Mouse (Mus musculus): ENCODE results near the gene Rab31. TPM values are rescaled to one million over a fixed set of nuclear protein-coding genes. Genes with fewer than 3 reads are reported as not detected.
A peak's percentile ranks its signal among the peaks of the same experiment; 100 is the strongest.

Gene Rab31
- polyA plus RNA-seq, 1 experiment: 60.7 TPM

- H3ac ChIP-seq (ENCODE audit: control insufficient read depth, insufficient read length): no peak overlapping the region
- peaks cover 33% of the 10 kb centered on the region for H3K36me3 ChIP-seq (ENCODE audit: control insufficient read depth, insufficient read depth)
- no peaks in the 10 kb centered on the region for H3K79me2 ChIP-seq (ENCODE audit: control insufficient read depth, insufficient read depth)
- TF ChIP-seq MYOG (IDR thresholded peaks at IDR 0.05; ENCODE audit: control insufficient read depth in 1 of 3, insufficient read depth in 1 of 3, insufficient read length in 2 of 3, low read depth in 2 of 3) (no peak), USF1 (IDR thresholded peaks at IDR 0.05; ENCODE audit: low read depth) (no peak), POLR2A (IDR thresholded peaks at IDR 0.05; ENCODE audit: insufficient read length, low read depth) (no peak), TCF12 (IDR thresholded peaks at IDR 0.05; ENCODE audit: insufficient read depth, poor library complexity, severe bottlenecking) (no peak)
- no peak overlapping the region for H3K4me2 ChIP-seq (ENCODE audit: low read depth)
- no peaks in the 10 kb centered on the region for H3K27me3 ChIP-seq (ENCODE audit: control insufficient read depth, insufficient read depth, insufficient read length)
- no peak overlapping the region for H3K4me3 ChIP-seq
Measured at GRCm38 (mm10) chr17:65692276-65692675, 80.3 kb downstream of the Rab31 start.

GRCm38 (mm10) chr17:65683731-65684130 is 88.8 kb downstream of the Rab31 start:
- TF ChIP-seq E2F4 (IDR thresholded peaks at IDR 0.05; ENCODE audit: insufficient read depth): no peak
- no peak for TF ChIP-seq CEBPB (IDR thresholded peaks at IDR 0.05; ENCODE audit: insufficient read depth, poor library complexity, severe bottlenecking)
- TF ChIP-seq TCF12 (IDR thresholded peaks at IDR 0.05; ENCODE audit: insufficient read depth, poor library complexity, severe bottlenecking): no peak
- TF ChIP-seq REST (IDR thresholded peaks at IDR 0.05; ENCODE audit: insufficient read depth, insufficient read length): no peak
- TF ChIP-seq POLR2AphosphoS2 (IDR thresholded peaks at IDR 0.05; ENCODE audit: insufficient read length, low read depth): no peak
- TF ChIP-seq SRF (IDR thresholded peaks at IDR 0.05; ENCODE audit: control insufficient read depth, insufficient read length, low read depth): no peak
- no peak for TF ChIP-seq TCF3 (IDR thresholded peaks at IDR 0.05; ENCODE audit: insufficient read length, low read depth)
- no peak for TF ChIP-seq MYOD1 (IDR thresholded peaks at IDR 0.05; ENCODE audit: control insufficient read depth in 1 of 3, insufficient read length in 2 of 3, low read depth in 2 of 3)
- TF ChIP-seq USF1 (IDR thresholded peaks at IDR 0.05; ENCODE audit: low read depth): no peak
- TF ChIP-seq MAX (IDR thresholded peaks at IDR 0.05; ENCODE audit: low read depth): no peak
- no peak for TF ChIP-seq POLR2A (IDR thresholded peaks at IDR 0.05; ENCODE audit: insufficient read length, low read depth)
- no peak for TF ChIP-seq MYOG (IDR thresholded peaks at IDR 0.05; ENCODE audit: control insufficient read depth in 1 of 3, insufficient read depth in 1 of 3, insufficient read length in 2 of 3, low read depth in 2 of 3)
- Histone ChIP-seq H3K79me2 (ENCODE audit: control insufficient read depth, insufficient read depth) (no peaks in the 10 kb centered on the region), H3K36me3 (ENCODE audit: control insufficient read depth, insufficient read depth) (peaks cover 6% of the 10 kb centered on the region), H3ac (ENCODE audit: control insufficient read depth, insufficient read length) (no peak overlapping the region), H3K4me3 (no peak overlapping the region), H3K27me3 (ENCODE audit: control insufficient read depth, insufficient read depth, insufficient read length) (no peaks in the 10 kb centered on the region), H3K4me2 (ENCODE audit: low read depth) (peak overlapping the region; percentile 20)

GRCm38 (mm10) chr17:65683316-65683715 is 89.2 kb downstream of the Rab31 start:
- Histone ChIP-seq H3K27me3 (ENCODE audit: control insufficient read depth, insufficient read depth, insufficient read length) (no peaks in the 10 kb centered on the region), H3K4me2 (ENCODE audit: low read depth) (peak overlapping the region; percentile 20), H3K79me2 (ENCODE audit: control insufficient read depth, insufficient read depth) (no peaks in the 10 kb centered on the region), H3K36me3 (ENCODE audit: control insufficient read depth, insufficient read depth) (peaks cover 6% of the 10 kb centered on the region), H3ac (ENCODE audit: control insufficient read depth, insufficient read length) (no peak overlapping the region), H3K4me3 (no peak overlapping the region)
- TF ChIP-seq USF1 (IDR thresholded peaks at IDR 0.05; ENCODE audit: low read depth): no peak

GRCm38 (mm10) chr17:65682071-65682680 is 90.4 kb downstream of the Rab31 start:
- TF ChIP-seq REST (IDR thresholded peaks at IDR 0.05; ENCODE audit: insufficient read depth, insufficient read length): no peak
- TF ChIP-seq E2F4 (IDR thresholded peaks at IDR 0.05; ENCODE audit: insufficient read depth): no peak
- TF ChIP-seq POLR2AphosphoS2 (IDR thresholded peaks at IDR 0.05; ENCODE audit: insufficient read length, low read depth): no peak
- no peak for TF ChIP-seq MAX (IDR thresholded peaks at IDR 0.05; ENCODE audit: low read depth)
- no peak overlapping the region for H3K4me2 ChIP-seq (ENCODE audit: low read depth)

GRCm38 (mm10) chr17:65681516-65681915 is 91.0 kb downstream of the Rab31 start:
- Histone ChIP-seq H3K79me2 (ENCODE audit: control insufficient read depth, insufficient read depth) (no peaks in the 10 kb centered on the region), H3K27me3 (ENCODE audit: control insufficient read depth, insufficient read depth, insufficient read length) (no peaks in the 10 kb centered on the region), H3K4me2 (ENCODE audit: low read depth) (no peak overlapping the region), H3ac (ENCODE audit: control insufficient read depth, insufficient read length) (no peak overlapping the region), H3K4me3 (no peak overlapping the region), H3K36me3 (ENCODE audit: control insufficient read depth, insufficient read depth) (peaks cover 9% of the 10 kb centered on the region)
- TF ChIP-seq MAX (IDR thresholded peaks at IDR 0.05; ENCODE audit: low read depth) (no peak), TCF3 (IDR thresholded peaks at IDR 0.05; ENCODE audit: insufficient read length, low read depth) (no peak), POLR2AphosphoS2 (IDR thresholded peaks at IDR 0.05; ENCODE audit: insufficient read length, low read depth) (no peak), CEBPB (IDR thresholded peaks at IDR 0.05; ENCODE audit: insufficient read depth, poor library complexity, severe bottlenecking) (no peak), MYOG (IDR thresholded peaks at IDR 0.05; ENCODE audit: control insufficient read depth in 1 of 3, insufficient read depth in 1 of 3, insufficient read length in 2 of 3, low read depth in 2 of 3) (no peak)

More at GRCm38 (mm10) chr17:65682071-65682680, 90.4 kb downstream of the Rab31 start:
- Histone ChIP-seq H3ac (ENCODE audit: control insufficient read depth, insufficient read length) (no peak overlapping the region), H3K36me3 (ENCODE audit: control insufficient read depth, insufficient read depth) (peaks cover 6% of the 10 kb centered on the region), H3K79me2 (ENCODE audit: control insufficient read depth, insufficient read depth) (no peaks in the 10 kb centered on the region), H3K4me3 (no peak overlapping the region), H3K27me3 (ENCODE audit: control insufficient read depth, insufficient read depth, insufficient read length) (no peaks in the 10 kb centered on the region)

Measured in myocyte (in vitro differentiated cells).